ENCODE assay signal across 24 mouse cellular contexts in genomic region chr2:146577096-146577495, GRCm38 (mm10).
A peak's percentile ranks its signal among the peaks of the same experiment; 100 is the strongest.
DNase-seq lines count a peak whose midpoint lies in the region; ATAC-seq and TF ChIP-seq lines count a peak whose summit lies in the region.
"Had no signal": no experiment of that assay in that cellular context is flagged by ENCODE, and none has a peak within 500 bp of the region (broad histone marks: within the 10 kb centered on the region; RNA-seq: fewer than 3 reads in every experiment).

No protein-coding gene starts in this region.

- no peak for TF ChIP-seq EP300 in heart, adult 2 months (IDR thresholded peaks at IDR 0.05; ENCODE audit: insufficient read depth, low read depth, low read length)

- no peaks in the 10 kb centered on the region for H3K27me3 ChIP-seq in heart, adult 2 months (ENCODE audit: control insufficient read depth, insufficient read depth, low read length)
- H3K27me3 ChIP-seq in liver, embryonic 13.5 days = no peaks in the 10 kb centered on the region
- H3K27me3 ChIP-seq: heart, embryonic 12.5 days; megakaryocyte, embryonic 14.5 days; midbrain, embryonic 15.5 days; neural tube, embryonic 15.5 days; Patski had no signal

- no peak for TF ChIP-seq POLR2A in heart, adult 2 months (IDR thresholded peaks at IDR 0.05; ENCODE audit: insufficient read depth, low read depth, low read length)

- TF ChIP-seq CTCF in heart, adult 2 months (IDR thresholded peaks at IDR 0.05) = no peak

- DNase-seq in heart, adult 2 months = no peak
- no peak for DNase-seq in heart, postnatal 4 days
- DNase-seq in kidney, adult 9 months = peak; percentile 58
- no peak for DNase-seq in liver, embryonic 13.5 days
- DNase-seq in retina, postnatal 1 day = no peak
- no peak for DNase-seq in thymus, postnatal 14 days
- no peak for DNase-seq in adrenal gland, adult (ENCODE audit: inconsistent age in 2 of 2, low spot score in 1 of 2)
- DNase-seq: adrenal gland, postnatal 14 days; cerebellum, adult 11 months; cerebellum, postnatal 25 days; embryo, embryonic 11 days; layer of hippocampus, adult 9-11 months; lung, adult 2 months; right cerebral cortex, postnatal 4 days; thymus, adult 18-20 months had no signal

- no peaks in the 10 kb centered on the region for H3K9me3 ChIP-seq in liver, embryonic 13.5 days (replicated peaks)
- H3K9me3 ChIP-seq: heart, embryonic 12.5 days; megakaryocyte, embryonic 14.5 days; neural tube, embryonic 15.5 days had no signal

- H3K36me3 ChIP-seq in heart, adult 2 months (ENCODE audit: control insufficient read depth, insufficient read depth, low read length) = peaks cover 12% of the 10 kb centered on the region
- H3K36me3 ChIP-seq in liver, embryonic 13.5 days = no peaks in the 10 kb centered on the region
- H3K36me3 ChIP-seq: heart, embryonic 12.5 days; midbrain, embryonic 15.5 days; neural tube, embryonic 15.5 days had no signal

- 87% methylated on average over 3 of the region's 3 CpGs for WGBS in heart, adult 2 months
- 65% methylated on average over 3 of the region's 3 CpGs for WGBS in liver, embryonic 13.5 days (ENCODE audit: insufficient replicate concordance)

- no peak overlapping the region for H3K4me2 ChIP-seq in liver, embryonic 13.5 days
- H3K4me2 ChIP-seq: heart, embryonic 12.5 days; hindbrain, embryonic 14.5 days; midbrain, embryonic 15.5 days; neural tube, embryonic 15.5 days had no signal

- no peak overlapping the region for H3K4me3 ChIP-seq in heart, adult 2 months
- H3K4me3 ChIP-seq in brown adipose tissue, adult 24 weeks (ENCODE audit: insufficient read depth, low read depth, low read length) = no peak overlapping the region
- H3K4me3 ChIP-seq in liver, embryonic 13.5 days (replicated peaks) = no peak overlapping the region
- H3K4me3 ChIP-seq: heart, embryonic 12.5 days; megakaryocyte, embryonic 14.5 days; midbrain, embryonic 15.5 days; neural tube, embryonic 15.5 days had no signal

- peaks cover 10% of the 10 kb centered on the region for H3K4me1 ChIP-seq in heart, adult 2 months (ENCODE audit: control insufficient read depth, insufficient read depth, low read length)
- peaks cover 10% of the 10 kb centered on the region for H3K4me1 ChIP-seq in brown adipose tissue, adult 24 weeks (ENCODE audit: control insufficient read depth, insufficient read depth, insufficient read length, low read length)
- 0 out of 2 replicates have a peak, but pooled peaks cover 8% of the 10 kb centered on the region for H3K4me1 ChIP-seq in liver, embryonic 13.5 days (replicated peaks)
- H3K4me1 ChIP-seq: midbrain, embryonic 15.5 days had no signal

- H3K79me2 ChIP-seq in heart, adult 2 months (replicated peaks; ENCODE audit: control insufficient read depth, insufficient read depth, low read length) = no peaks in the 10 kb centered on the region

- intact Hi-C loops in heart, adult 2 months (cut with DNase I) = loop anchor here (5.0 kb wide), 1 partner anchor 65 kb away; the partner anchor contains the start of gene Ralgapa2

- ATAC-seq in liver, embryonic 13.5 days (ENCODE audit: low read depth) = no peak
- ATAC-seq: CD4-positive, CD25-positive, alpha-beta regulatory T cell, adult 4 months; forebrain, embryonic 16.5 days; midbrain, embryonic 15.5 days; Patski had no signal

- peak overlapping the region; percentile 23 for H3K27ac ChIP-seq in heart, adult 2 months
- peak overlapping the region; percentile 83 for H3K27ac ChIP-seq in brown adipose tissue, adult 24 weeks (replicated peaks; ENCODE audit: low read depth, low read length)
- peak overlapping the region; percentile 16; the same call in 1 of the 2 replicates for H3K27ac ChIP-seq in liver, embryonic 13.5 days
- H3K27ac ChIP-seq: hindbrain, embryonic 14.5 days; midbrain, embryonic 15.5 days; neural tube, embryonic 15.5 days had no signal

- H3K9ac ChIP-seq in heart, adult 2 months (ENCODE audit: low read depth, low read length) = no peak overlapping the region
- no peak overlapping the region for H3K9ac ChIP-seq in liver, embryonic 13.5 days
- H3K9ac ChIP-seq: heart, embryonic 12.5 days; hindbrain, embryonic 14.5 days; midbrain, embryonic 15.5 days; neural tube, embryonic 15.5 days had no signal

Comparison
In these comparisons a context has a peak if more than half of its experiments do, and no peak if none do; other contexts are left out.
1. H3K27ac ChIP-seq: peak in every context shown above with its lines; median percentile 83 in brown adipose tissue, adult 24 weeks; 23 in heart, adult 2 months; 16 in liver, embryonic 13.5 days.